Mouse (Mus musculus): ENCODE measurements around the gene Mybpc1. TPM values are rescaled to one million over a fixed set of nuclear protein-coding genes. Genes with fewer than 3 reads are reported as not detected.

Mybpc1 gene
- polyA plus RNA-seq, 1 experiment from 2014 or later: not detected

- CTCF ChIA-PET: no interaction called here
- in situ Hi-C loops (cut with MboI; ENCODE audit: low pct_unique_long_range_greater_than_20kb): no loop called here
- ATAC-seq: no peak
- DNase-seq (ENCODE audit: low read depth, low spot score): no peak
- POLR2A ChIA-PET: no interaction called here
- TF ChIP-seq CTCF (IDR thresholded peaks at IDR 0.05): no peak
- H3K27me3 ChIP-seq: peaks cover 40% of the 10 kb centered on the region
Measured at GRCm38 (mm10) chr10:88603773-88604172, 1.2 kb downstream of the Mybpc1 start.

GRCm38 (mm10) chr10:88603256-88603655 lies 1.7 kb downstream of the Mybpc1 start:
- DNase-seq (ENCODE audit: low read depth, low spot score) (no peak), ATAC-seq (no peak)
- TF ChIP-seq CTCF (IDR thresholded peaks at IDR 0.05): no peak

DNA sequence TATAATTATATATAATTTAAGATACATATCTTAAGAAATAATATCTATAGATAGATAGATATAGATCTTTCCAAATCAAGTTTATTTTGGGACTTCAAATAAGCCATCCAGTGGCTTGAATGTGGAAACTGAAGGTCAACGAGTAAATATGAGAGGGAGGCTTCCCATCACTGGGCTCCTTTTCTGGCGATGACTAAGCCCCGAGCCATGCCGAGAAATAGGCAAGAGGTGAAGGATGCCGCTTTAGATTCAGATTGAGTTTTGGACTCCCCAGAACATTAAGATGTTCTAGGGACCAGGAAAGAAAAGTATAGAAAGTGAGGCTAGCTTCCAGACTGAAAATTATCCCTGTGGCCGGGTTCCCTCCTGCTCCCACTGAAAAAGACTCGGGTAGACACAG lies 4.4 kb downstream of the Mybpc1 start:
- ATAC-seq (no peak), DNase-seq (ENCODE audit: low read depth, low spot score) (no peak)
- ChIA-PET CTCF (no interaction called here), POLR2A (no interaction called here)
- no peak for TF ChIP-seq CTCF (IDR thresholded peaks at IDR 0.05)
- in situ Hi-C loops (cut with MboI; ENCODE audit: low pct_unique_long_range_greater_than_20kb): no loop called here
- H3K27me3 ChIP-seq: peaks cover 38% of the 10 kb centered on the region

More at GRCm38 (mm10) chr10:88603256-88603655, 1.7 kb downstream of the Mybpc1 start:
- peaks cover 38% of the 10 kb centered on the region for H3K27me3 ChIP-seq
- CTCF ChIA-PET: no interaction called here
- in situ Hi-C loops (cut with MboI; ENCODE audit: low pct_unique_long_range_greater_than_20kb): no loop called here
- POLR2A ChIA-PET: no interaction called here

DNA sequence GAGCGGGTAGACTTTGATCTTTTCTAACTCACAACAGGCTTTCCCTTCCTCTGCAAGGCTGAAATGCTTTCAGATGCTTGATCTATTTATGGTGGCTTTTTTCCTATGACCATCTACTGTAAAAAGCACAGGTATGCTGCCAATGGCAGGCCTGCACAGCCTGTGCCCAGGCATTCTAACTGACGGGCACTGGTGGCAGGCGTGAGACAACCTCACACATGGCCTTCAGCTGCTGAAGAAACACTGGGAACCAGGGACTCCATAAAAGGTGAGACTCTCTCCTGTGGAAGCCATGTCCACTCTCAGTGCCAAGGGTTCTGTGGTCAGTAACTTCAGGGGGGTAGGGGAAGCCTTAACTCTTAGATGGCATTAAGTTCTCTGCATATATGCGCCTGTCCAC lies 12.6 kb downstream of the Mybpc1 start:
- ChIA-PET POLR2A (no interaction called here), CTCF (no interaction called here)
- ATAC-seq (no peak), DNase-seq (ENCODE audit: low read depth, low spot score) (no peak)
- TF ChIP-seq CTCF (IDR thresholded peaks at IDR 0.05): no peak
- in situ Hi-C loops (cut with MboI; ENCODE audit: low pct_unique_long_range_greater_than_20kb): no loop called here
- H3K27me3 ChIP-seq: peaks cover 2% of the 10 kb centered on the region

GRCm38 (mm10) chr10:88591042-88591441 lies 13.9 kb downstream of the Mybpc1 start:
- DNase-seq (ENCODE audit: low read depth, low spot score) (no peak), ATAC-seq (no peak)
- ChIA-PET POLR2A (no interaction called here), CTCF (interaction anchor here (1.3 kb wide), 1 partner anchor 15 kb away, joined by 3 read pairs; no protein-coding TSS in a partner anchor)
- peaks cover 2% of the 10 kb centered on the region for H3K27me3 ChIP-seq
- in situ Hi-C loops (cut with MboI; ENCODE audit: low pct_unique_long_range_greater_than_20kb): no loop called here
- no peak for TF ChIP-seq CTCF (IDR thresholded peaks at IDR 0.05)

- DNase-seq (ENCODE audit: low read depth, low spot score) (no peak), ATAC-seq (no peak)
- no peak for TF ChIP-seq CTCF (IDR thresholded peaks at IDR 0.05)
- ChIA-PET CTCF (no interaction called here), POLR2A (no interaction called here)
- in situ Hi-C loops (cut with MboI; ENCODE audit: low pct_unique_long_range_greater_than_20kb): no loop called here
- peaks cover 8% of the 10 kb centered on the region for H3K27me3 ChIP-seq
Measured at GRCm38 (mm10) chr10:88584469-88584868, 20.5 kb downstream of the Mybpc1 start.

DNA sequence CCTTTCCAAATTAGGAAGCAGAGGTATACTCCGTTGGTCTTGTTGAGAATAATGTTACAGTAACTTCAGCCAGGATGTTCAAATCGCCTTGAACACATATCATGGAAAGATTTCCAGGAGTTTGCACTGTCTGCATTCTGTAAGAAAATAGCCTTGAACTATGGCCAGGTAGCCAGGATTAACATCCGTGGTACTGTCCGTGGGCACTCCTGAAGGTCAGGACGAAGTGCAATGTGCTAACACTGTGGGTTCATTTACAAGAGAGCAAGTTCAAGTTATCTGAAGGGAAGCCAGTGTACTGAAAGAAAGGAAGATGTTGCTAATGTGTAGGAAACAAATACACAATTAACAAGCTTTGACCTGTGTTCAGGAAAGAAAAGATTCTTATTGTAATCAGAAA lies 24.2 kb downstream of the Mybpc1 start:
- ChIA-PET CTCF (no interaction called here), POLR2A (no interaction called here)
- ATAC-seq (no peak), DNase-seq (ENCODE audit: low read depth, low spot score) (no peak)
- no peak for TF ChIP-seq CTCF (IDR thresholded peaks at IDR 0.05)
- in situ Hi-C loops (cut with MboI; ENCODE audit: low pct_unique_long_range_greater_than_20kb): no loop called here
- peaks cover 5% of the 10 kb centered on the region for H3K27me3 ChIP-seq

DNA sequence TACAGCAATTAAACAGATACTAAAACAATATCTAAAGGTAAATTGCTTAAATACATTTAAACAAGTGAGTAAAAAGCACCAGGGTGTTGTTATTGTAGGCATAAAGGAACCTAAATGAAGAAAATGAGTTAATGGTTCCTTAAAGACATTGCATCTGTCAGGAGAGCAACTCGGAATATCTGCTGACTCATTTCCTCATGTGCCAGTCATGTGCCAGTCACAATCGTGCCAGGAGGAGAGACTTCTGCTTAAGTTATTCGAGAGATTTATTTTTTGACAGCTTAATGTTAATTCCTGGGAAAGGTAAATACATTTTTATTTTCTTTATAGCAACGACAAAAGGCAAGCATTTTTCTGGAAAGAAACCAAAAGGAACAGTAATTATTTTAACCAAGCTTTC lies 26.3 kb downstream of the Mybpc1 start:
- POLR2A ChIA-PET: no interaction called here
- DNase-seq (ENCODE audit: low read depth, low spot score) (no peak), ATAC-seq (no peak)
- CTCF ChIA-PET: interaction anchor here (0.9 kb wide), 1 partner anchor 23 kb away, joined by 3 read pairs; no protein-coding TSS in a partner anchor
- no peak for TF ChIP-seq CTCF (IDR thresholded peaks at IDR 0.05)
- in situ Hi-C loops (cut with MboI; ENCODE audit: low pct_unique_long_range_greater_than_20kb): no loop called here
- peaks cover 11% of the 10 kb centered on the region for H3K27me3 ChIP-seq

DNA sequence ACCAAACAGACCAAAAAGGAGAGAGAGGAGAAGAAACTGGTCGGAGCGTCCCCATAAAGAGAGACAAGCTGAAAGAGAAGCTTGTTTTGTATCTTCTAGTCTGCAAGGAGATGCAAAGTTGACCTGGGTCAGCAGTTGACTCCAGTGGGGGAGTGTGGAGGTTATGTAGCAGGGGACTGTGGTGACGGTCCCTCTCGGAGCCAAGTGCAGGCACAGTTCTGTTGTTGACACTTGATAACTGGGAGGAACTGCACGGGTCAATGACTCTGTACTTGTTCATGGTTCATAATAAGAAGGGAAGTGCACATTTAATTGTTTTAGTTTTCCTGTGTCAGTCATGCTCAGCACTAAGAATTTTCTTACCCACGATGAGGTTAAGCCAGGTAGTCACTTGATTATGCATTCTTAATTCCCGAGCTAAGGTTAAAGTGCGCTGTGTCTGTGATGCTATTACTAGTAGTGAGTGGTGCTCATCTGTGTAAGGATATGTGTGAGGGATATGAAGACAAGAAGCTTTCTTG lies 30.8 kb downstream of the Mybpc1 start:
- ChIA-PET POLR2A (no interaction called here), CTCF (no interaction called here)
- H3K27me3 ChIP-seq: peaks cover 11% of the 10 kb centered on the region
- no peak for DNase-seq (ENCODE audit: low read depth, low spot score)
- no peak for TF ChIP-seq CTCF (IDR thresholded peaks at IDR 0.05)
- in situ Hi-C loops (cut with MboI; ENCODE audit: low pct_unique_long_range_greater_than_20kb): no loop called here
- no peak for ATAC-seq

DNA sequence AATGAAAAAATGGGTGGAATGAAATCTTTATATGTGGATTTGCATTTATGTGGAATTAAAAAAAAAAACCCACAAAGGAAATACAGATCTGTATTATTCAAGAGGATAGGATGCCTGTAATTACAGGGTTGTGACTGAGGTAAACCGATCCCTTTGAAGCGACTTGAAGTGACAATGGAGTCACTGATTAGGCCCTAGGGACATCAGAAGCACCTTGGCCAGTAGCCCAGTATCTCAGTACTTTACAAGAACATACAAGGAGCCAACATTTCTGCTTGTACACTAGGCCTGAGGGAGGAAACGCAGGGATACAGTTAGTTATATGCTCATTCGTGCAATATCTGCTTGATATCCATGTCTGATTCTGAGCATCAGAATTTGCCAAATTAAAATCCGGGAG lies 32.8 kb downstream of the Mybpc1 start:
- ATAC-seq (no peak), DNase-seq (ENCODE audit: low read depth, low spot score) (no peak)
- TF ChIP-seq CTCF (IDR thresholded peaks at IDR 0.05): no peak
- ChIA-PET POLR2A (no interaction called here), CTCF (no interaction called here)
- in situ Hi-C loops (cut with MboI; ENCODE audit: low pct_unique_long_range_greater_than_20kb): no loop called here
- peaks cover 28% of the 10 kb centered on the region for H3K27me3 ChIP-seq

DNA sequence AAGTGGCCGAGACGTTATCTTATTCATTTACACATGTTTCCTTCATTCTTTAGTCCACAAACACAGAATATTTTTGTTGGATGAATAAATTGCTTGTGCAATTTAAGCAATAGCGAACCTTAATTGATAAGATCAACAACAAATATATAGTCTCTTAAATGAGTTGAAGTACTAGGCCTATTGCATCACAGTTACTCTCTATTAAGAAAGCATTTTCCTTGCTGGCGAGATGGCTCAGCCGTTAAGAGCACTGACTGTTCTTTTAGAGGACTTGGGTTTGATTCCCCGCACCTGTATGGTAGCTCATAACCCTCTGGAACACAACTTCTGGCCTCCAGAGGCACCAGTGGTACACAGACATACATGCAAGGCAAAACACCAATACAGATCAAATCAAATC lies 47.9 kb downstream of the Mybpc1 start:
- DNase-seq (ENCODE audit: low read depth, low spot score) (no peak), ATAC-seq (no peak)
- in situ Hi-C loops (cut with MboI; ENCODE audit: low pct_unique_long_range_greater_than_20kb): no loop called here
- ChIA-PET POLR2A (no interaction called here), CTCF (no interaction called here)
- TF ChIP-seq CTCF (IDR thresholded peaks at IDR 0.05): no peak
- peaks cover 16% of the 10 kb centered on the region for H3K27me3 ChIP-seq

DNA sequence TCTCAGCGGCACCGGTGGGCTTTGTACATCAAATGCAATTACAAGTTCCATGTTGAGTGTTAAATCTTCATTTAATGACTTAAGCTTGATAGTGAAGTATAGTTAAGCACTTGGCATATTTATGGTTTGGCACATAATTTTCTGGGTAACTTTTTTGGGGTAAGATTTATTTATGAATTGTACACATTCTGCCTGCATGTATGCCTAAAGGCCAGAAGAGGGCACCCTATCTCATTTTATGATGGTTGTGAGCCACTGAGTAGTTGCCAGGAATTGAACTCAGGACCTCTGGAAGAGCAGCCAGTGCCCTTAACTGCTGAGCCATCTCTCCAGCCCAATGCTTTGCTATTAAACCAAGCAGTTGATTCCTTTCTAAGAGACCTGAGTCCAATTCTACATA lies 52.2 kb downstream of the Mybpc1 start:
- peaks cover 22% of the 10 kb centered on the region for H3K27me3 ChIP-seq
- CTCF ChIA-PET: interaction anchor here (0.8 to 1.7 kb wide), 3 partner anchors 10 to 19 kb away, joined by 3 to 4 read pairs (median 3); no protein-coding TSS in a partner anchor
- DNase-seq (ENCODE audit: low read depth, low spot score) (no peak), ATAC-seq (no peak)
- in situ Hi-C loops (cut with MboI; ENCODE audit: low pct_unique_long_range_greater_than_20kb): loop anchor here (5.0 kb wide), 1 partner anchor 170 kb away; no protein-coding TSS in a partner anchor
- POLR2A ChIA-PET: no interaction called here
- TF ChIP-seq CTCF (IDR thresholded peaks at IDR 0.05): peak; percentile 55
